Mouse (Mus musculus) lung, postnatal 0 days (tissue): ENCODE results near the gene Slc35c1.

Source experiments
- CTCF ChIP-seq: IDR thresholded peaks from 2 replicates; pipeline ENCODE4 v1.5.1; 2016; ENCODE audit warnings: antibody characterized with exemption, mild to moderate bottlenecking
- EP300 ChIP-seq: IDR thresholded peaks from 2 replicates; pipeline ENCODE4 v1.6.1; 2016; ENCODE audit warnings: antibody characterized with exemption, mild to moderate bottlenecking, control low read depth

DNA sequence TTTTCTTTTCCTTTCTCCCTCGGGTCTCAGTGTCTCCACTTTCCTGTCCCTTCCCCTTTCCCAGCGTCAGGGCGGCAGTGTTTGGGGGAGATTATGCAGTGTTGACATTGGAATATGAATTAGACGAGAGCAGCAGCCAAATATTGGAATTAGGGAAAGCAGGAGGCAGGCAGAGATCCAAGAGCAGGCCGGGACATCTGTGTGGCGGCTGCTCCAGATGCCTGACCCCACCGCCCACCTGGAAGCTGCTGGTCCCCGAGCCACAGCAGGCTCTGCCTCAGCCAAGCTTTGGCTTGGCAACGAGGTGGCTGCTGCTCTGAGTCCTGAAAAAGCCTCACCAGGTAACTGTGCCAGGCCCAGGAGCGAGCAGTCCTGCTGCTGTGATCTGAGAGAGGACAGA, 36.3 kb upstream of the Slc35c1 start:
- TF ChIP-seq EP300 (no peak), CTCF (no peak)
